Mouse (Mus musculus) bone marrow, adult 2 months (tissue): ENCODE results near the gene Polr3c. TPM values are rescaled to one million over a fixed set of nuclear protein-coding genes. Genes with fewer than 3 reads are reported as not detected.
A peak's percentile ranks its signal among the peaks of the same experiment; 100 is the strongest.

ENCODE experiments used
- H3K27ac ChIP-seq: fragments of 200-500 bp; 2 replicates; pipeline ENCODE4 v1.5.1; 2012; ENCODE audit warnings: low read depth, mild to moderate bottlenecking, control low read depth, inconsistent platforms, low read length; ENCODE audit not compliant: control insufficient read depth, poor library complexity, insufficient read depth
- H3K4me1 ChIP-seq: fragments of 200-500 bp; 2 replicates; pipeline ENCODE4 v1.6.1; 2011; ENCODE audit warnings: low read length; ENCODE audit not compliant: control insufficient read depth, insufficient read depth
- H3K4me3 ChIP-seq: fragments of 200-500 bp; replicated peaks from 2 replicates; pipeline ENCODE3; 2011; ENCODE audit warnings: mild to moderate bottlenecking, low read depth, low read length, control low read depth; ENCODE audit not compliant: control insufficient read depth
- CTCF ChIP-seq: fragments of 200-500 bp; IDR thresholded peaks from 2 replicates; pipeline ENCODE4 v1.5.1; 2011; ENCODE audit warnings: low read length, control low read depth; ENCODE audit not compliant: control insufficient read depth, insufficient read depth
- POLR2A ChIP-seq: fragments of 200-500 bp; IDR thresholded peaks from 2 replicates; pipeline ENCODE4 v1.6.1; 2011; ENCODE audit warnings: low read depth, mild to moderate bottlenecking, control low read depth, low read length, borderline replicate concordance; ENCODE audit not compliant: control insufficient read depth
- WGBS: fragments of 180-500 bp; shearing (Covaris S2); methylation state at CpG from one replicate; pipeline ENCODE4 v1.1.7; 2018; 5-methylcytosine and 5-hydroxymethylcytosine counted together
- polyA plus RNA-seq: library from polyadenylated mRNA; stranded (reverse); fragments of >200 nt; gene quantifications from 2 replicates; pipeline ENCODE4 v1.2.4, GENCODE M21; 2011; ENCODE audit warnings: low replicate concordance; ENCODE audit not compliant: missing spikeins, insufficient read depth, insufficient read length

Gene Polr3c
- 19.6 and 26.5 TPM in 2 replicates for polyA plus RNA-seq

DNA sequence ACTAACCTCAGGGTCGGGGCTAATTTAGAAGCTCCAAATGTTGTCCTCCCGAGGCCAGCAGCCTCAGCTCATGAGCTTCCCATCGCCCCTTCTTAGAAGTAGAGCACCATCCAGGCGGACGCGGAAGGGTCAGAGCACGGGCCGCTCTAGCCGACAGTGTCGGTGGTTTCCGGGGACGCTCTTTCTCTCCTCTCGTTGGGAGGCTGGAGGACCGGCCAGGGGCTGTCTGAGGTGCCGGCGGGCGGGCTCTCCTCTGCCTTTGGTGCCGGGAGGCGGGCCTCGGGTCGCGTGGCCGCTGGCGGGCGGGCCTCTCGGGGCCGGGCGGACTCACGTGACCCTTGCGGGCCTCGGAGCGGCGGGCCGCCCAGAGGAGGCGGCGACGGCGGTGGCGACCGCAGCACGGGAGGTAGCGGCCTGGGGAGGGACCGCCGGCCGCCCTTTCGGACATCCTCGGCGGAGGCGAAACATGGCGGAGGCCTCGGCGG is at the start of gene Polr3c, which contains the start of gene Rnf115:
TSS of gene Polr3c (minus strand) at position 286 of the 485 bp plus-strand sequence.
TSS of gene Rnf115 (plus strand) at position 322 of the 485 bp plus-strand sequence.
- TF ChIP-seq CTCF (no peak), POLR2A (peak; percentile 37; the same call in 1 of the 2 replicates)
- Histone ChIP-seq H3K4me1 (no peaks in the 10 kb centered on the region), H3K27ac (peak within 1 kb of the TSS; percentile 81), H3K4me3 (peak within 1 kb of the TSS; percentile 96)
- WGBS = under 1% methylated on average over 52 of the region's 52 CpGs

DNA sequence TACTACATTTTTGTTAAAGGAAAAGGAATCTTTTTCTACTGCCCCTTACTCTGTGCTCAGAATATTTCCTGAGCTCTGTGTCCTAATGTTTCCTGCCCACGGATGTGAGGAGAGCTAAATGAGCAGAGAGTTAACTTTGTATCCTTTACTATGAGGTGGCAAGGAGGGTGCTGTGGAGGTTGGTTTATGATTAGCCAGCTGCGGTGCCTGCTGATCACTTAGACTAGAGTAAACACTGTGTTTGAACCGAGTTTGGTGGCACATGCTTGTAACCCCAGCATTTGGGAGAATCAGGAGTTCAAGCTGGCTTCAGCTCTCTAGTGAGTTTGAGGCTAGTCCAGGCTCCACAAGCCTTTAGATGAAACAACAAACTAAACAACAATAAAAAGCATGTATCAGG is 49.7 kb upstream of the Polr3c start:
- TF ChIP-seq CTCF (no peak), POLR2A (no peak)
- H3K4me1 ChIP-seq = no peaks in the 10 kb centered on the region; the same call in 1 of the 2 replicates
- WGBS = 79% methylated on average over 3 of the region's 3 CpGs
- H3K4me3 ChIP-seq = no peak overlapping the region
- no peak overlapping the region for H3K27ac ChIP-seq

DNA sequence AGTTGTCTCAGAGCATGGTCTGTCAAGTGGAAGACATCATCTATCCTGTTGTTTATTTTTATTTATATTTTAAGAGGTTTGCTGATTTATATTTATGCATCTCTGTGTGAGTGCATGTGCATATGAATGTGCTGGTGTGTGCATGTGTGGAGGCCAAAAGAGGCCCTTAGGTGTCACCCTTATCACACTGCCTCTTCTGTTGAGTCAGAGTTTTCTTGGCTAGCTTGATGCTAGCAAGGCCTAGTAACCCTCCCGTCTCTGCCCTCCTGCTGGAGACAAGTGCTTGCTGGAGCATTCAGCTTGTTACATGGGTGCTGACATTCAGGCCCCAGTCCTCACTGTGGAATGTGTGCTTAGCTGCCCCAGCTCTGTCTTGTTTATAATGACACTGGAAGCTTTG is 45.5 kb upstream of the Polr3c start:
- Histone ChIP-seq H3K4me3 (no peak overlapping the region), H3K4me1 (peaks cover 1% of the 10 kb centered on the region; the same call in 1 of the 2 replicates), H3K27ac (no peak overlapping the region)
- TF ChIP-seq POLR2A (no peak), CTCF (no peak)
- 43% methylated on average over 1 of the region's 1 CpGs for WGBS

DNA sequence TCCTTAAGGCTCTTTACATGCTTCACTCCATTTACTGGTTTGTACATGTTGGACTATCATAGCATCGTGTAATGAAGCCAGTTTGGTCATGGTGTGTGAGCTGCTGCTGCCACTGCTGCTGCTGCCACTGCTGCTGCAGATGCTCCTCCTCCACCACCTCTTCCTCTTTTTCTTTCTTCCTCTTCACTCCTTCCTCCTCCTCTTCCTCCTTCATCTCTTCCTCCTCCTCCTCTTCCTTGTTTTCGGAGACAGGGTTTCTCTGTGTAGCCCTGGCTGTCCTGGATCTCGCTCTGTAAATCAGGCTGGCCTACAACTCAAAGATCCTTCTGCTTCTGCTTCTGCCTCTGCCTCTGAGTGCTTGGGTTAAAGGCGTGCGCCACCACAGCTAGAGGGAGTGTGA is 42.5 kb upstream of the Polr3c start:
- peaks cover 1% of the 10 kb centered on the region; the same call in 1 of the 2 replicates for H3K4me1 ChIP-seq
- no peak overlapping the region for H3K27ac ChIP-seq
- 32% methylated on average over 5 of the region's 5 CpGs for WGBS
- no peak overlapping the region for H3K4me3 ChIP-seq
- TF ChIP-seq POLR2A (no peak), CTCF (no peak)

DNA sequence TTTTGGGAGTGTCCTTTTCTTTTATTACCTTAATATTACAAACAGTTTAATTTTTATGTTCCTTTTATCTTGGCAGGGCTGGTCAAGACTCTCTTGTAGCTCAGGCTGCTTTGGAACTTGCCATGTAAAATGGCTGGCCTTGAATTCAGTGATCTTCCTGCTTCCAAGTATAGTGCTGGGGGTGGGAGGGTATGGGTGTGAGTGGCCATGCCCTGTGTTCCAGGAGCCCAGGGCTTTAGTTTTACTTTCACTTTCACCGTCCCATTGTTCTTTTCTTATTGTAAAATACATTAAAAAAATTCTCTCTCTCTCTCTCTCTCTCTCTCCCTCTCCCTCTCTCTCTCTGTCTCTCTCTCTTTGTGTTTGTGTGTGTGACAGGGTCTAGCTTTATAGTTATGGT is 37.1 kb upstream of the Polr3c start:
- TF ChIP-seq POLR2A (no peak), CTCF (no peak)
- Histone ChIP-seq H3K4me3 (no peak overlapping the region), H3K4me1 (no peaks in the 10 kb centered on the region; the same call in 1 of the 2 replicates), H3K27ac (no peak overlapping the region)
- WGBS = 7% methylated on average over 1 of the region's 1 CpGs

DNA sequence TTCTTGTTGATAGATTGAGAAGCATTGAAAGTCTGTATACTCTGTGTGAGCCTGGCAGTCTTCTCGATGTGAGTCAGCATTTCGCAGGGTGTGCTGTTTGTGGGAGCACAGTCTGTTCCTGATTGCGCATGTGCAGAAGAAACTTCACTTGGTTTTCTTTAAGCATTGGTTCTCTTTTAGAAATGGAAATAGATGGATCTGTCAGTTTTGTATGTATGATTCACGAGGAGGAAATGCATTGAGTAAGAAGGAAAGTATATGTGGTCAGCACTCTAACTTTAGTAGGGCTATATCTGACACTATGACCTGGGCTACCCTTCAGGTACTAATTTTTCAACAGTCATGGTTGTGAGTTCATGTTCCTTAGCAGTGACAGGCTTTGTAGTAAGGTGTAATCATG is 32.3 kb upstream of the Polr3c start:
- H3K27ac ChIP-seq = no peak overlapping the region
- H3K4me1 ChIP-seq = no peaks in the 10 kb centered on the region; the same call in 1 of the 2 replicates
- 18% methylated on average over 4 of the region's 4 CpGs for WGBS
- TF ChIP-seq POLR2A (no peak), CTCF (no peak)
- H3K4me3 ChIP-seq = no peak overlapping the region

DNA sequence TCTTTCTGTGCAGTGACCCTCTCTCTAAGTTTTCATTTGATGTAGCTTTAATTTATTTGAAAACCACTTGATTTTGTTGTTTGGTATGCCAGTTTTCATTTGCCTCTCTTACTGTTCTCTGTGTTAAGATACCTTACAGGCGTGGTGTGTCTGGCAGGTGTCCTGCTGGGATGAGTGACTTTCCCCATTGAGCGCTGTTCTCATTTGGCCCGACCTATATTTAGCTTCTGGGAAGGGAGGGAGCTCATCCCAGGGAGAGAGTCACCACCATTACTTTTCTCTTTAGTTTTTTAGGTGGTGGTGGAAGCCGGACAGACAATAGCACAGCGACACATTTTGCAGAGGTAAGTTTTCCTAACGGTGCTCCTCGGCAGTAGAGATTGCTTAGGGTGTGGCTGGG is 30.3 kb upstream of the Polr3c start:
- TF ChIP-seq POLR2A = no peak
- no peak for TF ChIP-seq CTCF
- WGBS = 79% methylated on average over 7 of the region's 7 CpGs
- H3K27ac ChIP-seq = no peak overlapping the region
- H3K4me3 ChIP-seq = no peak overlapping the region
- H3K4me1 ChIP-seq = no peaks in the 10 kb centered on the region; the same call in 1 of the 2 replicates

DNA sequence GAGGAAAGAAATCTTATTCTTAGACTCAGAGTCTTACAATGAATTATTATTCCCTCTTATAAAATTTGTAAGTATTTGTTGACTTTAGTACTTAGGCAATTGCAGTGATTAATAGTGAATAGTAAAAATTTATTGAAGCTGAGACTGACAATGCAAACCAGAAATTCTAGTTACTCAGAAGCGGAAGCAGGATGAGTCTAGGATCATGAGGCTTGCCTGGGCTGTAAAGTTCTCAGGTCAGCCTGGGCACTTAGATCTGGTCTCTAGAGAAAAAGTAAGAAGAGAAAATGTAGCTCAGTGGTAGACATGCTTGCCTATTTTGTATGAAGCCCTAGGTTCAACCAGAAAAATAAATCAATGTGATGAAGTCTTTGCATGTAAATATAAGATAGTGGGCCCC is 28.5 kb upstream of the Polr3c start:
- TF ChIP-seq CTCF = no peak
- no peak for TF ChIP-seq POLR2A
- H3K4me1 ChIP-seq = no peaks in the 10 kb centered on the region; the same call in 1 of the 2 replicates
- no peak overlapping the region for H3K4me3 ChIP-seq
- WGBS = 100% methylated on average over 1 of the region's 1 CpGs
- H3K27ac ChIP-seq = no peak overlapping the region
